Mouse (Mus musculus) gastrocnemius, adult 8-10 months (tissue): ENCODE measurements at regions not wholly inside any gene's neighbourhood (a gene's known extent, or its start where the extent isn't known, plus 50 kb on each side); places are given as distances from the start of the nearest gene placed in this dataset.
"Not testable (repeated sequence)": the region's sequence is repeated elsewhere in the genome, so short reads cannot be mapped to it uniquely, and the experiment has no call there.

Source experiments
- DNase-seq, 2 experiments: peaks; one replicate each; pipeline ENCODE4 v3.0.0; 2022; ENCODE audit warnings: low spot score in 2 of 2

DNA sequence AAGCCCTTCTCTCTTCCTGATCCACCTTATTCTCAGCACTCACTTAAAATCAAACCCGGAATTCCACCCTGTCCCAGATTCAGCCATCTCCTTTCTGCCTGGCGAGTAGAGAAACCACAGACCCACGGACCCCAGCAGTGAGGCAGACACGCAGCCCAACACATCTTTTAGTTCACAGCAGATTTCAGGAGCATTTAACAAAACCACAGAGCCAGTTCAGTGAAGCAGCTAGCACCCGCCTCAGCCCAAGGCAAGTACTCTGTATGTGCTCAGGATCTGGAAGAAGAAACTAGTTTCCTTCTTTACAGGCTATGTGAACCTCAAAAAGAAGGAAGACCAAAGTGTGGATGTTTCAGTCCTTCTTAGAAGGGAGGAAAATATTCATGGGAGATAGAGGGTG, 560.6 kb downstream of the Nyap2 start:
- no peak for DNase-seq

DNA sequence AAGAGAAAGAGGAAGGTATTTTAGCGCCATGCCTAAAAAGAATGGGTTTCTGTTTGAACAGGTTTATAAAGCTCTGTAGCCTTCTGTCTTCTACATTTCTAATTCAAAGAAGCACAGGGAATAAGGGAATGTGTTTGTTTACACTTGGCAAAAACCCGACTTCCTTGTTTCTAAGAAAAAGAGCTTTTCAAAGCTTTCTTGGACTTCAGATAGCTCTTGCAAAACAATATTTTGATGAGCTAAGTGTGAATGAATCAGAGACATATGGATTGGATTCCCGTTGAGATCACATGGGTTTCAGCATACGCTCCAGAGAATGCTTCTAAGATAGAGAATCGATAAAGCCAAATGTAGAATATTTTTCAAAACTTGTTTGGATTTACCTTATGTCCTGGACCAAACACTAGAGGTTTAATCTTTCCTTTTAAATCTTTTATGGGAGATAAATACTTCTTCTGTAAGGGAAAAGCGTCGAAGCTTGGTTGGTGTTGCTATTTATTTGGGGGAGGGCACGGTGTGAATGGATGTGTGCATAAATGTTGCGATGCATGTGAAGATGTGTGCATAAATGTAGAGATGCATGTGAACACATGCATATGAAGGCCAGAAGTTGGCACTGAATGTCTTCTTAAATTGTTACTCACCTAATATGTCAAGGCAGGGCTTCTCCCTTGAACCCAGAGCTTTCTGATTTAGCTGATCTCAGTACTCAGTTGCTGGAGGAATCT, 576.4 kb downstream of the Nyap2 start:
- no peak for DNase-seq

- no peak for DNase-seq
These were observed 571.7 kb upstream of the Gm9747 start for GRCm38 (mm10) chr1:81661245-81661644.

- no peak for DNase-seq
These were observed 561.8 kb upstream of the Gm9747 start for GRCm38 (mm10) chr1:81671142-81671541.

- DNase-seq: no peak
These were observed 561.2 kb upstream of the Gm9747 start for GRCm38 (mm10) chr1:81671725-81672124.

GRCm38 (mm10) chr1:81675576-81676342, 557.2 kb upstream of the Gm9747 start:
- DNase-seq: no peak

GRCm38 (mm10) chr1:81677768-81678400, 555.0 kb upstream of the Gm9747 start:
- DNase-seq: no peak

DNA sequence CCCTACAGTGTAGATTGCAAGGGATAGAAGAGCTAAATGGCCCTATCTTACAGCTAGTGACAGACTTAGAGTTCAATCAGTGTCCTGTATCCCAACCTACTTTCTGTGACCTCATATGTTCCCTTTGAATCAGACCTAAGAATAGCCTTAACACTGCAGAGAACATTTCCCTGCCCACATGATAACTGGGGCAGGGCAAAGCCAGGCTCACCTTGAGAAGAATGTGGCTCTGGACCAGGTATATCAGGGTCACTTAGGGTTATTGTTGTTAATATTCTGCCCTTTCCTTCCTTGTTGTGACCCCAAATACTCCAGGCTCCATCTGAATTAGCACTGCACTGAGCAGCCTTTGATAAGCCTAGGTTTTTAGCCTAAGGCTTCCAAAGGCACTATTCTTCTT, 536.8 kb upstream of the Gm9747 start:
- DNase-seq: no peak

- no peak for DNase-seq
These were observed 523.7 kb upstream of the Gm9747 start for GRCm38 (mm10) chr1:81709169-81709568.

DNA sequence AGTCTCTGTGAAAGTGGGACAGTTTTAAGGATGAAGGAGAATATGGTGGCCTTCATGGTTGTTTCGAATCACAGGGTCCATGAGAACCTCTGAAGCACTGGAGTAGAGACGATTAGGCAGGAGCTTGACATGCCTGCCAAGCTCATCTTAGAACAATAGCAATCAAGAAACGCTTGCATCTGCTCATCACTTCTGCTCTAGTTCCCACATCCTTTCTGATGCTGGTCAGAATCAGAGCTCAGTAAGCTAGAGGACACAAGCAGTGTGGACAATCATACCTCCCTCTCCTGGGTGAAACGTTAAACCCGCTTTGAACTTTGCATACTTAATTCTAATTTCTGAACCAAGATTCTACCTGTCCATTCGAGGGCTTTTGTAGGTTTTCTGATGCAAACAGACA, 515.8 kb upstream of the Gm9747 start:
- no peak for DNase-seq

DNA sequence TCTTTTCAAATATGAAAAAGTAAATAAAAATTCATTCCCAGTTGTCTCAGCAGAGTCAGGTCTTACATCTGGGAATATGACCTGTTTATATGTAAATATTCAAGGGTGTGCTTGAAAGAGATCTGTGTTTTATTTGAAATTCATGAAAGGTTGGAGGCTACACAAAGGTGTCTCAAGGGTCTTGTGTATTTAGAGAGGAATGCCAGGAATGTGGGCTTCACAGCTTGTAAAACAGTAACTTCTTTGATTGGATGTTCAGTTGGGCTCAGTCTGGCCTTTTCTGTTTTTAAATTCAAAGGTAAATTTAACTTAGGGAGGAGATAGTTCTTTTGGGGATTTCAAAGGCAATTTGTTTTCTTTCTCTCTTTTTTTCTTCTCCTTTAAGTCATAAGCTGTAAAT, 514.7 kb upstream of the Gm9747 start:
- DNase-seq: no peak

DNA sequence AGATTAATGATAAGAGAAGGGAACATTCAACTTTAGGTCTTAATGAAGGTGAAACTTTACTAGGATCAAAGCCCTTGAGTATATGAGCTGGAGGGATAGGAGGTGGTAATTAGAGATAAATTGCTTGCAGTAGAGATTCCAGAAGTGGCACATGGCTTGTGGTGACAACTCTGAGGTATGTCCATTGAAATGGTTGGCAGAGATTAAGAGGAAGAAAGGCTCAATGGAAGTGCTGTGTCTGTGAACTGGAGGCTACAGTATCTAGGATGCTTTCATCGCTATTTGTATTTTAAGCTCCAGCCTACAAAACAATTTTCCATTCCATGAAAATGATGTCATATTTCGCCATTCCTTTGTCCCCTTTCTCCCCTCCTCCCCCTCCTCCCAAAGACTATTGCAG, 508.1 kb upstream of the Gm9747 start:
- no peak for DNase-seq

- DNase-seq: no peak
These were observed 506.4 kb upstream of the Gm9747 start for GRCm38 (mm10) chr1:81726268-81727132.

DNA sequence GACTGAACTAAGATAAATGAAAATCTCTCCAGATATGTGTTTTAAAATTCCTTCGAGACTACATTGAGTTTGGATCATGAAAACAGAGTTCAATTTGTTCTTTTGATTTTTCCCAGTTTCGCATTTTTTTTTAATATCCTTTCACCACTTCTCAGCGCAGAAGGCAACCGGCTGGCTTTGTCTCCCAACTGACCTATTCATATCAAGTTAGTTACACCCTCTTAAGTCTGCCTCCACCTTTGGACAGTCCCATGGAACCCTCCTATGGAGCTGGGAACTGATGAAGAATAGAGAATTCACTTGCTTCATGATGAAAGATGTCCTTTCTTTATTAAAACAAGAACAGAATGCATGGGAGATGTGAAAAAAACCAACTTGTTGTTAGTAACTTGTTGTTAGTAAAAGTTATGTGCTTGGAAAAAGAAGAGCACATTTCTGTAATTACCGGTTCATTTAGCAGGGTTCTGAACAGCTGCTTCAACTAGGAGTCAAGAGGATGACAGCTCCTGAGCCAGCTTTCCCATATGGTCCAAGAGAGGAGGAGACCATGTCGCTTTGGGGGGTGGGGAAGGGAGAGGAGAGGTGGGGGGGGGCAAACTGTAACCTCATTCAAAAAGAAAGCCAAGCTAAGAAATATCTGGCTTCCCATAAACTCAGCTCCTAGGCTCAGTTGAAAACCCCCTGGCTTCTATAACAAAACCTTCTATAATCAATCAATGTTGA, 495.6 kb upstream of the Gm9747 start:
- no peak for DNase-seq

GRCm38 (mm10) chr1:81738384-81738783, 494.5 kb upstream of the Gm9747 start:
- no peak for DNase-seq

- no peak for DNase-seq
These were observed 493.5 kb upstream of the Gm9747 start for GRCm38 (mm10) chr1:81739392-81739791.

DNA sequence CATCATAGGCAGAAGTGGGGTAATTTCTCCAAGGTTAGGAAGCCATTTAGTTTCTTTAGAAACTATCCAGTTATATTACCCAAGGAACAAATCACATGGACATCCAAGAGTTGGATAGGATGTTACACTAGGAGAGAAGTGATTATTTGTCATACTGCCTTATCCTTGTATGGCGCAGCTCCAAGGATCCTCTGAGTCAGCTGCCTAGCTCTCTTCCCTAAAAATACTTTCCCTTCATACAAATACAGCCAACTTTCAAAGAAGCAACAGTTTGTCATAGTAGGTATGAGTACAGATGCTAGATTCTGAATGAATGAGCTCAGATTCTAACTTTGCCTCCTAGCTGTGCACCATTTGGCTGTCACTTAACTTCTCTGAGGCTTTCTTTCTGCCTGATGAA, 492.9 kb upstream of the Gm9747 start:
- DNase-seq: no peak

GRCm38 (mm10) chr1:81741882-81742281, 491.0 kb upstream of the Gm9747 start:
- DNase-seq: not testable (repeated sequence)

DNA sequence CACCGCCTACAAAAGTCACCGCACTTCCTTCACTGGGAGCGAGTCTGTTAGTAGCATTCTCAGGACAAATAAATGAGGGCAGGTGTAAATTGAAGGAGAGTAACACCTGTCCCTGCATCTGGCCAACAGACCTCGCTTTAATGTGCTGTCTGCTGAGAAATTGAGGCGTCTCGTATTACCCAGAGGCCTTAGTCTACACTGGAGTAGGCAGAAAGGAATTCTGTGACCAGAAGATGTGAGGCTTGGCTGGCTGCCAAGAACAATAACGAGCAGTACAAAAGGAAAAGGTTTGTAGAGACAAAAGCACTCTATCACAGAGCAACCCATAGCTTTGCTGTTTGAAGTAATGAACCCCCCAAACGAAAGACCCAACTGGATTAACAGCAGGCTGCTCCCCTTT, 488.4 kb upstream of the Gm9747 start:
- DNase-seq: peak in 1 of 2 experiments; percentile 18

DNA sequence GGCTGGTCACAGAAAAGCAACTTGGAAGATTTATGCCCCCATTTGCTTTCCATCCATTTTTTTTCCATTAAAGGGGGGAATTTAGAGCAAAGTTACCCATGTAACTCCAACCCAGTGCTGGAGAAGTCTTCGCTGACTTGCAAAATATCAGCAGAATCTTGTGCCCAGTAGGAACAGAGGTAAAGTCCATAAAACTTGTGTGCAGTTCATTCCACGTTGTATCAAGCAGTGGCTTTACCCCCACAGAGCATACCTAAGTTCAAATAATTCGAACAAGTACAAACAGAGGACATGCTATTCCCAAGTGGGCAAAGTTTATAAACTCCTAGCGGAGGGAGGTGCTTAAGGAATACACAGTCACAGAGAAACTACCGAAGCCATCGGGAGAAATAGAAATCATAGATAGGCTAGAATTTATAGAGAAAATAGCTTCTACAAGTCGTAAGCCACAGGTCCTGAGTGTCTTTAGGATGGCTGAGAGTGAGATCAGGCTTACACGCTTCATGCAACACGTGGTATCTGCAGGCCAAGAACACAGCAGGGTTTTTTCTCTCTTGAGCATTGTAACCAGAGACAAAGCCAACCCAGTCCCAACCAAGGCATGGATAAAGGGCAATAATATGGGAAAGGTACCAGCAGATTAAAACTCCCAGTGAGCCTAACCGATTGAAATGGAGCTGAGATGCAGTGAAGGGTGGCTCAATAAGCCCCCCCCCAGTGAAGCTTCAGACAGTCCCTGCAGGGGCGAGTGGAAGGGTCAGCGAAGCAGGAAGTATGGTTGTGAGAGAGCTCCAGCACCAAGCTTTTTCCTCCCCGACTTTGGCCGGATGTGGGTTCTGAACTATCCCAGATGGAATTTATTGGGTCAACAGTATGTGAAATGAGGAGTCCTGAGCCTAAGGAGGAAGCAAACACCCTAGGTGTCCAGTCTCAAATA, 487.6 kb upstream of the Gm9747 start:
- DNase-seq: no peak
